Mouse (Mus musculus) cerebellum, adult 11 months (tissue): ENCODE measurements around the gene Bean1.
"Not testable (repeated sequence)": the region's sequence is repeated elsewhere in the genome, so short reads cannot be mapped to it uniquely, and the experiment has no call there.

ENCODE experiments used
- DNase-seq: peaks from one replicate; pipeline ENCODE4 v3.0.0; 2022

Bean1 gene

GRCm38 (mm10) chr8:104247054-104247907 is 77.0 kb downstream of the Bean1 start:
- no peak for DNase-seq

DNA sequence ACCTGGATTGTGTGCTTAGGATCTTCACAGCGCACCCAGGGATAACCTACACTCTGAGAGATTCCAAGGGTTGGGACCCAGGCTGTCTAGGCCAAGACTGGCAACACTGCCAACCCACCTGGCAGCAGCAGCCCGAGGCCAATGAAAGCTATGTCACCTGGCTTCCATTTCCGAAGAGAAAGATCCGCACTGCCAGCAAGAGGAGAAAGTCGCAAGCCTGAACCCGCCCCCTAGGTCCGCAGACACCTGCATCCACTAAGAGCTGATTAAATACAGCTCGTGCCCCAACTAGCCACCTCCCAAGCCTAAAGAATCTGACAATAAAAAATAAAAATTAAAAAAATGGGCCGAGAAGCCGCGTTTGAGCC is 77.7 kb downstream of the Bean1 start:
- DNase-seq = peak; percentile 22

DNA sequence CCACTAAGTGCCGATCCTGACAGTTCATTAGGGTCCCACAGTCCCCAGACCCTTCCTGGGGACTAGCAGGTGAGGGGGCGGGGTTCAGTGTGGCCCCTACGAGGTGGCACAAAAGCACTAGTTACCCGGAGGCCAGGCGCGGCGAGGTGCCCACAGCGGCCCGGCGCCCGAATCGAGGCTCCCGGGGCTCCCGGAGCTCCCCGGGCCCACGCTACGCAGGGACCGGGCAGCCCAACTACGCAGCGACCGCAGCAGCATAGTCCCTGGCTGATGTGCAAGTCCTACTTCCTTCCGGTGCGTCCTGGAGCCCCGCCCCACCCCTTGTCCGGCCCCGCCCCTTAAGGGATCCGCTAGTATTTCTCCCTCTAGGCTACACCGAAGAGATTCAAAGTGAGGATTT is 78.0 kb downstream of the Bean1 start, which contains the start of gene Tk2:
TSS of gene Tk2 (minus strand) at position 283 of the 400 bp plus-strand sequence.
- peak; percentile 51 for DNase-seq

- no peak for DNase-seq
Observed at GRCm38 (mm10) chr8:104249442-104249996, 79.3 kb downstream of the Bean1 start.

- DNase-seq = peak; percentile 73
Observed at GRCm38 (mm10) chr8:104250439-104251367, 80.5 kb downstream of the Bean1 start, which contains the start of gene Cklf. TSS of gene Cklf (plus strand) at chr8:104250861.

DNA sequence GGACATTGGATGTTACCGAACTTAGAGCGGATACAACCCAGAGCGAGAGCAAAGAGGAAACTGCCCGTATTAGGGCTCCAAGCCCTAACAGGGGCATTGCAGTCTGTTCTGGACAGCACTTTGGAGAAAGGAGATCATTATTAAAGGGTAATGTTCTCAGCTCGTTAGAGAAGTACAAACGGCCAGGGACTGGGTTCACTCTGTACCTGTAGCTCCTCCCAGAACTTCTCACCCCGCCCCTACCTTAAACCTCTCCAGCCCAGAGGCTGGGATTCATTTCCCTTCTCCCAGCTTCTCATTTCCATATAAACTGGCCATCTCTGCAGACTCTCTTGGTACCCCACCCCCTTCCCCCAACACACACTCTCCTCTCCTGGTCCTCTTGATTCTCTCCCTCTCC is 81.2 kb downstream of the Bean1 start:
- DNase-seq = no peak

- DNase-seq = no peak
Observed at GRCm38 (mm10) chr8:104253016-104253415, 82.8 kb downstream of the Bean1 start.

DNA sequence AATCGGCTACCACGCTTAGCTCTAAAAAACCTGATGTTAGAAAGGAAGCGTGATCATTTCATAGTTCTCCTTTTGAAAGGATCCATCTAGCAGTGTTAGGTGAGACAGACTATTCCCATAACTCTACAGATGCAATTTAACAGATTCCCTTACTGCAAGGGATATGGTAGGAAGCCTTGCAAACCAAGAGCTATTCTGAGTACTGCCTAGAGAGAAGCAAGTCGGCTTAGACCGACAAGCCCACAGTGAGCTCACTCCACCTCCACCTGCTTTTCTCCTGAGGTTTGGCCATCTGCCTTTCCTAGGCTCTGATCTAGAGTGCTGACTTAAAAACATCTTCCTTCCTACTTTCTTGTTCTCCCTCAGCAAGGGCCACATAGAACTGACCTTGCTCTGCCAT is 91.6 kb downstream of the Bean1 start:
- not testable (repeated sequence) for DNase-seq

GRCm38 (mm10) chr8:104264271-104264935 is 94.2 kb downstream of the Bean1 start:
- not testable (repeated sequence) for DNase-seq

DNA sequence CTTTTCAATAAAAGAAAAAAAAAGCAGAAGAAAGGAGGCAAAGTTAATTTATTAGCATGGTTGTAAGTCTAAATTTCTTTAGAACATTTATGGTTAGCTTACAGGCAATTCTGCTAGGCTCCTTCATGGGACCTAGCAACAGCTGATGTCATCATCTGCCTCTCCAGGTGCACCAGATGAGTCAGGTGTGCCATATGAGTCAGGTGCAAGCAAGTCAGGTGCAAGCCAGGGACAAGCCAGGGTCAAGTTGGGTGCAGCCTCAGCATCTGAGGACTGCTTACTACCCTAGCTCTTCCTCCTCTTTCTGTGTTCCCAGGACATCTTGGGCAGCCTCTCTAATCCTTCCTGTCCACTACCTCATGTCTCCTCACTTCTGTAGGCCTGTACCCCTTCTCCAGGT is 98.1 kb downstream of the Bean1 start:
- DNase-seq = no peak
